Comparison of ENCODE assay signal across 28 mouse cellular contexts in genomic region chr6:39600851-39601250, GRCm38 (mm10). TPM values are rescaled to one million over a fixed set of nuclear protein-coding genes. Genes with fewer than 3 reads are reported as not detected.
"Had no signal": no experiment of that assay in that cellular context is flagged by ENCODE, and none has a peak within 500 bp of the region (broad histone marks: within the 10 kb centered on the region; RNA-seq: fewer than 3 reads in every experiment).

No protein-coding gene starts in this region.

- H3K27ac ChIP-seq: left cerebral cortex, adult 2 months; limb, embryonic 10.5 days; limb, embryonic 12.5 days; limb, embryonic 13.5 days; limb, embryonic 15.5 days; liver, embryonic 12.5 days; liver, embryonic 13.5 days; liver, embryonic 14.5 days; liver, embryonic 15.5 days; lung, embryonic 15.5 days; macrophage; midbrain, embryonic 10.5 days; midbrain, embryonic 12.5 days; midbrain, embryonic 13.5 days; midbrain, embryonic 15.5 days; neural tube, embryonic 12.5 days had no signal

- H3K27me3 ChIP-seq: limb, embryonic 12.5 days; limb, embryonic 13.5 days; limb, embryonic 15.5 days; liver, embryonic 12.5 days; liver, embryonic 13.5 days; liver, embryonic 15.5 days; lung, embryonic 15.5 days; megakaryocyte, embryonic 14.5 days; midbrain, embryonic 12.5 days; midbrain, embryonic 13.5 days; midbrain, embryonic 15.5 days; neural tube, embryonic 12.5 days had no signal

- H3K9ac ChIP-seq: limb, embryonic 12.5 days; limb, embryonic 13.5 days; limb, embryonic 15.5 days; liver, embryonic 12.5 days; liver, embryonic 13.5 days; liver, embryonic 14.5 days; liver, embryonic 15.5 days; liver, postnatal 0 days; lung, embryonic 14.5 days; lung, embryonic 15.5 days; midbrain, embryonic 12.5 days; midbrain, embryonic 13.5 days; midbrain, embryonic 15.5 days; neural tube, embryonic 12.5 days had no signal

- ATAC-seq: liver, embryonic 12.5 days; liver, postnatal 0 days; midbrain, embryonic 13.5 days; midbrain, embryonic 15.5 days; midbrain, embryonic 16.5 days had no signal

- H3K4me1 ChIP-seq: limb, embryonic 10.5 days; limb, embryonic 12.5 days; limb, embryonic 13.5 days; limb, embryonic 15.5 days; liver, embryonic 12.5 days; liver, embryonic 13.5 days; liver, embryonic 15.5 days; lung, embryonic 15.5 days; midbrain, embryonic 10.5 days; midbrain, embryonic 12.5 days; midbrain, embryonic 13.5 days; midbrain, embryonic 15.5 days; neural tube, embryonic 12.5 days had no signal

- H3K4me2 ChIP-seq: limb, embryonic 12.5 days; limb, embryonic 13.5 days; limb, embryonic 15.5 days; liver, embryonic 11.5 days; liver, embryonic 12.5 days; liver, embryonic 13.5 days; liver, embryonic 15.5 days; lung, embryonic 14.5 days; lung, embryonic 15.5 days; midbrain, embryonic 11.5 days; midbrain, embryonic 12.5 days; midbrain, embryonic 13.5 days; midbrain, embryonic 15.5 days; neural tube, embryonic 12.5 days had no signal

- H3K9me3 ChIP-seq: limb, embryonic 10.5 days; limb, embryonic 12.5 days; limb, embryonic 13.5 days; limb, embryonic 15.5 days; liver, embryonic 12.5 days; liver, embryonic 13.5 days; liver, embryonic 15.5 days; lung, embryonic 15.5 days; megakaryocyte, embryonic 14.5 days; midbrain, embryonic 10.5 days; midbrain, embryonic 12.5 days; midbrain, embryonic 13.5 days; midbrain, embryonic 15.5 days; neural tube, embryonic 12.5 days had no signal

- DNase-seq: layer of hippocampus, postnatal 36 days; left cerebral cortex, postnatal 4 days; liver; liver, embryonic 13.5 days; liver, postnatal 0 days; lung, embryonic 14.5 days; midbrain, embryonic 14.5 days had no signal

- H3K4me3 ChIP-seq: left cerebral cortex, adult 2 months; limb, embryonic 10.5 days; limb, embryonic 12.5 days; limb, embryonic 13.5 days; limb, embryonic 15.5 days; liver, embryonic 12.5 days; liver, embryonic 13.5 days; liver, embryonic 15.5 days; lung, embryonic 15.5 days; megakaryocyte, embryonic 14.5 days; midbrain, embryonic 10.5 days; midbrain, embryonic 12.5 days; midbrain, embryonic 13.5 days; midbrain, embryonic 15.5 days; myocyte; neural tube, embryonic 12.5 days had no signal

RNA-seq across cellular contexts. Expression of gene Gm42420, which starts 15.3 kb away (rescaled TPM):
- polyA plus RNA-seq: liver, adult 2 months; macrophage had no signal
